Mouse (Mus musculus): ENCODE data around the gene Atad3a.
"Not testable (repeated sequence)": the region's sequence is repeated elsewhere in the genome, so short reads cannot be mapped to it uniquely, and the experiment has no call there.

The Atad3a gene

GRCm38 (mm10) chr4:155760613-155761355 lies at the start of gene Atad3a:
Gene Atad3a, minus strand, starts transcription at chr4:155761093.
- DNase-seq (ENCODE audit: low spot score), result peak; percentile 95

GRCm38 (mm10) chr4:155807841-155808240 lies 46.9 kb upstream of the Atad3a start:
- no peak for DNase-seq (ENCODE audit: low spot score)

GRCm38 (mm10) chr4:155803340-155804041 lies 42.6 kb upstream of the Atad3a start:
- peak; percentile 98 for DNase-seq (ENCODE audit: low spot score)

DNA sequence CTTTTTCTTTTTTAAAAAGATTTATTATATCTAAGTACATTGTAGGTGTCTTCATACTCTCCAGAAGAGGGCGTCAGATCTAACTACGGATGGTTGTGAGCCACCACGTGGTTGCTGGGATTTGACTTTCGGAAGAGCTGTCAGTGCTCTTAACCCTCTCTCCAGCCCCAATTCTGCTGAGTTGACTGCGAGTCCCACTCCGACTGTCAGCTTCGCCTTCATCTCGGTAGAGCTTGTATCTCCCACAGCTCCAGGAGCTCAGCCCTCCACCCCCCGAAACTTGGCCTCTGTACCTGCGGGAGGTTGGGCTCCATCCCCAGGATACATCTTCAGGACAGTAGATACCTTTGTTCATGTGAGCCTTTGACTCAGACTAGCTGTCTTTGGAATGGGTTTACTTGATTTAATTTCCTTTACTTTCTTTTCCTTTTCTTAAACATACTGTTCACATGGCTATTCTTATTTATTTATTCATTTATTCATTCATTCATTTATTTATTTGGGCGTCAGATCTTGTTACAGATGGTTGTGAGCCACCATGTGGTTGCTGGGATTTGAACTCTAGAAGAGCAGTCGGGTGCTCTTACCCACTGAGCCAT lies 41.9 kb upstream of the Atad3a start, which contains the start of gene Mrpl20:
Gene Mrpl20 (plus strand): TSS at position 138 of the 599 bp plus-strand sequence.
- DNase-seq (ENCODE audit: low spot score), result no peak

- no peak for DNase-seq (ENCODE audit: low spot score)
Observed at GRCm38 (mm10) chr4:155802075-155802474, 41.2 kb upstream of the Atad3a start.

DNA sequence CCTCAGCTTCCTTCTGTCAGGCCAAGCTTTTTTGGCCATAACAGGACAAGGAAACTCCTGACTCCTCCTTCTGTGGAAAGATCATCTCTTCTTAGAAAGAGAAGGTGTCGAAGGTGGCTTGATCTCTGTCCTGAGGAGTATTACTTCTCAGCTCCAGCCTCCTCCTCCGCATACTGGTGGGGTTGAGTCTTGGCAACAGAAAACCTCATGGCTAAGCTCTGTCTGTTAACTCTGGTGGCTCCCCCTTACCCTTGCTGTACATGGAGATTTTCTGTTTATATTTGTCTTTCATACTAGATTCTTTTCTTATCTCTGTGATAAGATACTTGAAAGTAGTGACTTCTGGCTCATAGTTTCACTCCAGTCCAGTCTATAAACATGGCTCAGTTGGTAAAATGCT lies 32.8 kb upstream of the Atad3a start:
- DNase-seq (ENCODE audit: low spot score), result no peak

GRCm38 (mm10) chr4:155791240-155791933 lies 30.5 kb upstream of the Atad3a start:
- no peak for DNase-seq (ENCODE audit: low spot score)

GRCm38 (mm10) chr4:155790650-155791161 lies 29.8 kb upstream of the Atad3a start:
- peak; percentile 35 for DNase-seq (ENCODE audit: low spot score)

GRCm38 (mm10) chr4:155790021-155790489 lies 29.2 kb upstream of the Atad3a start, which contains the start of gene Ankrd65:
Gene Ankrd65, plus strand, starts transcription at chr4:155790439.
- DNase-seq (ENCODE audit: low spot score), result no peak

DNA sequence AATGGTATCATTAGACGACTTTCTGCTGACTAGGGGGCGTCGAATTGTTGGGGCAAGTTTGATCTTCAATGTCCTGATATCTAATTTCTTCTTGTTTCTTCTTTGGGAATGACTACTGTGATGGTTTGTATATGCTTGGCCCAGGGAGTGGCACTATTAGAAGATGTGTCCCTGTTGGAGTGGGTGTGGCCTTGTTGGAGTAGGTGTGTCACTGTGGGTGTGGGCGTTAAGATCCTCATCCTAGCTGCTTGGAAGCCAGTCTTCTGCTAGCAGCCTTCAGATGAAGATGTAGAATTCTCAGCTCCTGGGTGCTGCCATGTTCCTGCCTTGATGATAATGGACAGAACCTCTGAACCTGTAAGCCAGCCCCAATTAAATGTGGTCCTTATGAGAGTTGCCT lies 27.9 kb upstream of the Atad3a start:
- not testable (repeated sequence) for DNase-seq (ENCODE audit: low spot score)

DNA sequence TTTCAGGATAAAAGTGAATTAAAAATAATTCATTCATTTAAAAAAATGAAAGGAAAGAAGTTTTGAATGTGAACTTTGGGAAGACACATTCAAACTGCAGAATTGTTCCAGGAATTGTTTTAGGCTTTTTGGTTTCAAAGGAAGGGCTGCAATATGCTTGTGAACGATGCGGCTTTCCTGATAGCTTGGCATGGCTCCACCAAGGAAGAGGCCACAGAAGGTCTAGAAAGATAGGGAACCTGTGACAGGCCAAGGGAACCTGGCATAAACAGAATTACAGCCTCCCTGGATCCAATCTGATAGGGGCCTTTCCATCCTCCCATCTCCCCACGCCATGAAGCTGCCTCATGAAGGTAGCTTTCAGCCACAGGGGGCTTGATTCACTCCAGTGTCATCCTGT lies 27.4 kb upstream of the Atad3a start:
- DNase-seq (ENCODE audit: low spot score), result no peak

DNA sequence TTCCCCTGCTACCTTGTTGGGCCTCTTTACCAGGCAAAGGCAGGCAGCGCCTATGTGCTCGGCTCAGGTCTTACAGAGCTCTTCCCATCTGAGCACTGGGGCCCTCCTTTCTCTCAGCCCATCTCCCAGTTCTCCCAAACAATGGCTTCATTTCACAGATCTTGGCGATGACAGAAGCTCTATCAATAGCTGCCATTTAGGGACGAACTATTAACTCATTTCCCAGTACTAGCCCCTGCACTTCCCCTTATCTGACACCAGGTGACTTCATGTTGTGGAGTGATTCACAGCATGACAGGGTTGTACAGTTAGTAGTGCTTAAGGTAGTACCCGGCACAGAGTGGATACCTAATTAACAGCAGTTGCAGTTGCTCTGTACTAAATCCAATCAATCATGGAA lies 24.9 kb upstream of the Atad3a start, which contains the start of gene Tmem88b:
Gene Tmem88b (minus strand): TSS at position 56 of the 400 bp plus-strand sequence.
- no peak for DNase-seq (ENCODE audit: low spot score)

- DNase-seq (ENCODE audit: low spot score), result no peak
Observed at GRCm38 (mm10) chr4:155785246-155785645, 24.4 kb upstream of the Atad3a start.

- DNase-seq (ENCODE audit: low spot score), result peak; percentile 70
Observed at GRCm38 (mm10) chr4:155784081-155784701, 23.3 kb upstream of the Atad3a start.

- no peak for DNase-seq (ENCODE audit: low spot score)
Observed at GRCm38 (mm10) chr4:155783486-155784080, 22.7 kb upstream of the Atad3a start.

DNA sequence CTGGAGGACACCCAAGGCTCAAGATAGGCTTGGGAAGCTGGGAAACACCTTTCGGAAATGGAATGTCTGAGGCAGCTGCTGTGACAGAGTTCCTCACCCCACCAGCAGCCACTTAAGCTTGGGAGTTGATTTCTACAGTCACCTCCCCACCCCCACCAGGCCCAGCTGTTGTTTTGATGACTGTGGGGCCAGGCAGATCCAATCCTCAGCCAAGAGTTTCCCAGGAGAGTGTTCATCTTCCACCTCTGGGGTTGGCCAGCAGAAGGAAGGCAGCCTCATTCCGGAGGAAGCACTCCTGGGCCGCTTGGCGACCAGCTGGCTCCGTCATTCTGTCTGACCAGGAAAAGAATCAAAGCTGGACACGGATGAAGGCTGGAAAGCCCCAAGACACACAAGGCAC lies 20.0 kb upstream of the Atad3a start:
- DNase-seq (ENCODE audit: low spot score), result no peak

GRCm38 (mm10) chr4:155779498-155779897 lies 18.6 kb upstream of the Atad3a start:
- no peak for DNase-seq (ENCODE audit: low spot score)

GRCm38 (mm10) chr4:155777816-155778215 lies 16.9 kb upstream of the Atad3a start:
- no peak for DNase-seq (ENCODE audit: low spot score)

DNA sequence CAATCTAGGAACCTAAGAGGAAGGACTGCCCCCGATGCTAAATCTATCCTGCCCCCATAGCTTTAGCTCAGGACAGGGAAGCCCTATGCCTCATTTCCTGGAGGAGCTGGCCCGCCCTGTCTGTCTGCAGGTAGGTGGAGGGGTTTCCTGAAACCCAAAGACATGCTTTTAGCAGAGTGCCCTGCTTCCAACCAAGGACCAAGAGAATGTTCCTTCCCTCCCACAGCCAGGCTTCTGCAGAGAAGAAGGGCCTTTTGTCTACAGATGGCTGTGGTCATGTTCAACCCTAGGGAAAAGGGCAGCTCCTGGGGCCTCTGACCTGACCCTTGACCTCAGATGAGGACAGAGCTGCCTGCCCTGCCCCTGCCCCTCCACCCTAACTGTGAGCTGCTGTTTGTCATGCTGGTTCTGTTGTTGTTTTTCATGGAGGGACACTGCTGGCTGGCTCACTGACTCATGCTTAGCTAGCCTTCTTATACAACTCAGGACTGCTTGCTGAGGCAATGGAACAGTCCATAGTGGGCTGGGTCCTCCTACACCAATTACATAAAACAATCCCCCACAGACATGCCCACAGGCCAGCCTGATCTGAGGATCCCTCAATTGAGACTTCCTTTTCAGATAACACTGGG lies 15.9 kb upstream of the Atad3a start:
- no peak for DNase-seq (ENCODE audit: low spot score)

DNA sequence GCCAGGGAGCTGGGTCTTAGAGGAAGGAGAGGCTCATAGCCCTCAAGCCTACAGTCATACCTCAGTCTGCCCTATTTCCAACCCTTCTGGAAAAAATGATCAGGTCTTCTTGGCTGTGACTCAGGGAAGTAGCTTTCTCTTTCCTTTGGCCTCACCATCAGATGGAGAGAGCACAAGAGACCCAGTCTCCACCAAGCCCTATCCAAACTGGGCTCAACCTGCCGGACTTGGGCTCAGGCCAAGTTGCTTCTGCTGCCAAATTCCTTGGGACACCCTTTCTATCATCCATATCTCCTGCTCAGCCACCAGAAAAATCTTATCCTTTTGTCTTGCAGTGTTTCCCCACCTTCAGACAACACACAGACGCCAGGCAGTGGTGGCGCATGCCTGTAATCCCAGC lies 15.0 kb upstream of the Atad3a start:
- no peak for DNase-seq (ENCODE audit: low spot score)

All from urinary bladder, postnatal 25 days (tissue).